Mouse (Mus musculus) intestine, embryonic 14.5 days (tissue): ENCODE data around the gene Aff4. TPM values are rescaled to one million over a fixed set of nuclear protein-coding genes. Genes with fewer than 3 reads are reported as not detected.
A peak's percentile ranks its signal among the peaks of the same experiment; 100 is the strongest.

Experiments
- ATAC-seq: fragments of 200-750 bp; cut with Nextera tagmentation; replicated peaks from 2 replicates; pipeline ENCODE4 v1.8.0; 2017; ENCODE audit warnings: low read depth, moderate number of reproducible peaks, moderate TSS enrichment, moderate library complexity; ENCODE audit not compliant: low FRiP score, low TSS enrichment
- DNase-seq: peaks from one replicate; pipeline ENCODE4 v3.0.0-alpha.2; 2018; ENCODE audit warnings: low spot score
- H3K27ac ChIP-seq: fragments of 300-500 bp; sonication (generic); 2 replicates; pipeline ENCODE4 v1.5.1; 2014; ENCODE audit warnings: low read depth, mild to moderate bottlenecking, control low read depth
- H3K27me3 ChIP-seq: fragments of 300-500 bp; sonication (generic); replicated peaks from 2 replicates; pipeline ENCODE4 v1.6.1; 2014; ENCODE audit warnings: low read length, control low read depth; ENCODE audit not compliant: control insufficient read depth, insufficient read depth
- H3K36me3 ChIP-seq: fragments of 300-500 bp; sonication (generic); 2 replicates; pipeline ENCODE4 v1.6.1; 2014; ENCODE audit warnings: low read length, control low read depth; ENCODE audit not compliant: control insufficient read depth, insufficient read depth
- H3K4me1 ChIP-seq: fragments of 300-500 bp; sonication (generic); replicated peaks from 2 replicates; pipeline ENCODE4 v1.6.1; 2014; ENCODE audit warnings: low read length, control low read depth, mixed read lengths; ENCODE audit not compliant: control insufficient read depth, insufficient read depth
- H3K4me2 ChIP-seq: fragments of 300-500 bp; sonication (generic); 2 replicates; pipeline ENCODE4 v1.6.1; 2014; ENCODE audit warnings: low read length
- H3K4me3 ChIP-seq: fragments of 300-500 bp; sonication (generic); 2 replicates; pipeline ENCODE4 v1.5.1; 2014; ENCODE audit warnings: low read depth, low read length, control low read depth, mixed read lengths
- H3K9ac ChIP-seq: fragments of 300-500 bp; sonication (generic); 2 replicates; pipeline ENCODE4 v1.6.1; 2014; ENCODE audit warnings: mild to moderate bottlenecking, low read length
- H3K9me3 ChIP-seq: fragments of 300-500 bp; sonication (generic); 2 replicates; pipeline ENCODE4 v1.6.1; 2016; ENCODE audit warnings: low read length, control low read depth; ENCODE audit not compliant: control insufficient read depth
- WGBS: fragments of 180-500 bp; shearing (Covaris S2); extraction: QIAGEN DNeasy Blood & Tissue Kit; methylation state at CpG from one replicate; pipeline ENCODE4 v1.1.7; 2014; 5-methylcytosine and 5-hydroxymethylcytosine counted together
- polyA plus RNA-seq: library from polyadenylated mRNA; unstranded; fragments of >200 nt; fragmentation: Nextera tagmentation; extraction: Ambion mirVana; gene quantifications from 2 replicates; pipeline ENCODE4 v1.2.1, GENCODE M21; 2014

Aff4 gene
- polyA plus RNA-seq, 1 experiment from 2014 or later = 56.6 TPM

GRCm38 (mm10) chr11:53441921-53442320, 91.3 kb downstream of the Aff4 start:
- no peaks in the 10 kb centered on the region for H3K9me3 ChIP-seq
- no peak overlapping the region for H3K27ac ChIP-seq
- no peaks in the 10 kb centered on the region for H3K36me3 ChIP-seq
- H3K4me2 ChIP-seq = no peak overlapping the region
- H3K9ac ChIP-seq = no peak overlapping the region
- no peaks in the 10 kb centered on the region for H3K4me1 ChIP-seq
- no peak overlapping the region for H3K4me3 ChIP-seq
- DNase-seq (no peak), ATAC-seq (no peak)
- WGBS = 31% methylated on average over 12 of the region's 12 CpGs
- no peaks in the 10 kb centered on the region for H3K27me3 ChIP-seq

GRCm38 (mm10) chr11:53443861-53444260, 93.2 kb downstream of the Aff4 start:
- DNase-seq (no peak), ATAC-seq (no peak)
- no peaks in the 10 kb centered on the region for H3K4me1 ChIP-seq
- H3K36me3 ChIP-seq = no peaks in the 10 kb centered on the region
- H3K9ac ChIP-seq = no peak overlapping the region
- no peak overlapping the region for H3K4me2 ChIP-seq
- H3K27me3 ChIP-seq = no peaks in the 10 kb centered on the region
- H3K9me3 ChIP-seq = no peaks in the 10 kb centered on the region
- WGBS = 41% methylated on average over 6 of the region's 6 CpGs
- H3K27ac ChIP-seq = no peak overlapping the region
- no peak overlapping the region for H3K4me3 ChIP-seq

GRCm38 (mm10) chr11:53445562-53445961, 94.9 kb downstream of the Aff4 start:
- DNase-seq (no peak), ATAC-seq (no peak)
- Histone ChIP-seq H3K27me3 (no peaks in the 10 kb centered on the region), H3K9me3 (no peaks in the 10 kb centered on the region), H3K4me1 (no peaks in the 10 kb centered on the region; the same call in 1 of the 2 replicates), H3K36me3 (no peaks in the 10 kb centered on the region), H3K27ac (no peak overlapping the region), H3K4me2 (no peak overlapping the region), H3K9ac (no peak overlapping the region), H3K4me3 (no peak overlapping the region)
- 54% methylated on average over 13 of the region's 13 CpGs for WGBS

- Histone ChIP-seq H3K36me3 (no peaks in the 10 kb centered on the region), H3K9me3 (no peaks in the 10 kb centered on the region), H3K4me3 (no peak overlapping the region), H3K4me2 (no peak overlapping the region), H3K4me1 (no peaks in the 10 kb centered on the region; the same call in 1 of the 2 replicates), H3K27ac (no peak overlapping the region), H3K27me3 (no peaks in the 10 kb centered on the region), H3K9ac (no peak overlapping the region)
- no peak for ATAC-seq
- no peak for DNase-seq
- 64% methylated on average over 13 of the region's 13 CpGs for WGBS
These were observed 95.5 kb downstream of the Aff4 start for GRCm38 (mm10) chr11:53446183-53446582.

GRCm38 (mm10) chr11:53447996-53448395, 97.4 kb downstream of the Aff4 start:
- DNase-seq (no peak), ATAC-seq (no peak)
- no peak overlapping the region for H3K4me2 ChIP-seq
- 90% methylated on average over 8 of the region's 8 CpGs for WGBS
- H3K9me3 ChIP-seq = no peaks in the 10 kb centered on the region
- no peaks in the 10 kb centered on the region; the same call in 1 of the 2 replicates for H3K4me1 ChIP-seq
- no peaks in the 10 kb centered on the region for H3K36me3 ChIP-seq
- H3K27ac ChIP-seq = no peak overlapping the region
- H3K27me3 ChIP-seq = no peaks in the 10 kb centered on the region
- H3K9ac ChIP-seq = no peak overlapping the region
- H3K4me3 ChIP-seq = no peak overlapping the region

GRCm38 (mm10) chr11:53448529-53448928, 97.9 kb downstream of the Aff4 start:
- no peaks in the 10 kb centered on the region for H3K36me3 ChIP-seq
- H3K9me3 ChIP-seq = no peaks in the 10 kb centered on the region
- no peak overlapping the region for H3K9ac ChIP-seq
- H3K4me1 ChIP-seq = no peaks in the 10 kb centered on the region; the same call in 1 of the 2 replicates
- ATAC-seq = no peak
- DNase-seq = no peak
- H3K4me3 ChIP-seq = no peak overlapping the region
- no peak overlapping the region for H3K4me2 ChIP-seq
- WGBS = 94% methylated on average over 1 of the region's 1 CpGs
- no peak overlapping the region for H3K27ac ChIP-seq
- no peaks in the 10 kb centered on the region for H3K27me3 ChIP-seq

GRCm38 (mm10) chr11:53450070-53450705, 99.6 kb downstream of the Aff4 start:
- Histone ChIP-seq H3K36me3 (no peaks in the 10 kb centered on the region), H3K4me2 (peak overlapping the region; percentile 11; the same call in 1 of the 2 replicates), H3K9ac (no peak overlapping the region), H3K4me1 (no peaks in the 10 kb centered on the region; the same call in 1 of the 2 replicates), H3K9me3 (no peaks in the 10 kb centered on the region), H3K4me3 (no peak overlapping the region), H3K27ac (0 out of 2 replicates have a peak overlapping the region, but pooled peaks have one; percentile 16), H3K27me3 (no peaks in the 10 kb centered on the region)
- DNase-seq (no peak), ATAC-seq (peak; percentile 38; the same call in 1 of the 2 replicates)
- WGBS = 41% methylated on average over 15 of the region's 15 CpGs

GRCm38 (mm10) chr11:53451361-53451760, 100.7 kb downstream of the Aff4 start:
- no peak overlapping the region for H3K27ac ChIP-seq
- no peaks in the 10 kb centered on the region for H3K9me3 ChIP-seq
- H3K9ac ChIP-seq = no peak overlapping the region
- H3K4me1 ChIP-seq = no peaks in the 10 kb centered on the region; the same call in 1 of the 2 replicates
- no peaks in the 10 kb centered on the region for H3K27me3 ChIP-seq
- H3K36me3 ChIP-seq = no peaks in the 10 kb centered on the region
- H3K4me3 ChIP-seq = no peak overlapping the region
- 52% methylated on average over 2 of the region's 2 CpGs for WGBS
- no peak overlapping the region for H3K4me2 ChIP-seq
- no peak for ATAC-seq
- no peak for DNase-seq

- Histone ChIP-seq H3K9me3 (no peaks in the 10 kb centered on the region), H3K36me3 (no peaks in the 10 kb centered on the region), H3K4me2 (no peak overlapping the region), H3K27ac (no peak overlapping the region), H3K4me3 (no peak overlapping the region), H3K9ac (no peak overlapping the region), H3K27me3 (peaks cover under 1% of the 10 kb centered on the region; the same call in 1 of the 2 replicates), H3K4me1 (no peaks in the 10 kb centered on the region; the same call in 1 of the 2 replicates)
- ATAC-seq (no peak), DNase-seq (no peak)
- WGBS = 96% methylated on average over 9 of the region's 9 CpGs
These were observed 101.8 kb downstream of the Aff4 start for GRCm38 (mm10) chr11:53452396-53452795.
